Mouse (Mus musculus): ENCODE results near the gene Gabarap. TPM values are rescaled to one million over a fixed set of nuclear protein-coding genes. Genes with fewer than 3 reads are reported as not detected.
A peak's percentile ranks its signal among the peaks of the same experiment; 100 is the strongest.

Gene Gabarap
- polyA plus RNA-seq, 1 experiment from 2014 or later, result 610 TPM

GRCm38 (mm10) chr11:69976271-69976670, 14.7 kb upstream of the Gabarap start:
- no peaks in the 10 kb centered on the region for H3K27me3 ChIP-seq
- peaks cover 53% of the 10 kb centered on the region for H3K36me3 ChIP-seq
- H3K4me1 ChIP-seq, result peaks cover 14% of the 10 kb centered on the region
- H3K9ac ChIP-seq (replicated peaks), result no peak overlapping the region
- no peak for ATAC-seq (replicated peaks)
- no peaks in the 10 kb centered on the region for H3K9me3 ChIP-seq
- H3K4me3 ChIP-seq, result no peak overlapping the region
- WGBS, result 85% methylated on average over 4 of the region's 4 CpGs
- H3K4me2 ChIP-seq (replicated peaks), result no peak overlapping the region
- no peak overlapping the region for H3K27ac ChIP-seq (replicated peaks)

- H3K36me3 ChIP-seq, result peaks cover 33% of the 10 kb centered on the region
- H3K27ac ChIP-seq (replicated peaks), result peak overlapping the region; percentile 100
- H3K9me3 ChIP-seq, result no peaks in the 10 kb centered on the region
- peaks cover 37% of the 10 kb centered on the region for H3K4me1 ChIP-seq
- peak overlapping the region; percentile 74 for H3K4me3 ChIP-seq
- peak overlapping the region; percentile 71 for H3K4me2 ChIP-seq (replicated peaks)
- no peak; the same call in 1 of the 2 replicates for ATAC-seq (replicated peaks)
- WGBS, result 4% methylated on average over 16 of the region's 16 CpGs
- no peaks in the 10 kb centered on the region for H3K27me3 ChIP-seq
- peak overlapping the region; percentile 65 for H3K9ac ChIP-seq (replicated peaks)
Observed at GRCm38 (mm10) chr11:69979827-69980195, 11.1 kb upstream of the Gabarap start.

- under 1% methylated on average over 54 of the region's 60 CpGs for WGBS
- peak overlapping the region; percentile 71 for H3K4me2 ChIP-seq (replicated peaks)
- H3K9me3 ChIP-seq, result no peaks in the 10 kb centered on the region
- peak; percentile 95 for ATAC-seq (replicated peaks)
- H3K9ac ChIP-seq (replicated peaks), result peak overlapping the region; percentile 98
- H3K27ac ChIP-seq (replicated peaks), result peak overlapping the region; percentile 100
- peak overlapping the region; percentile 74 for H3K4me3 ChIP-seq
- H3K36me3 ChIP-seq, result peaks cover 33% of the 10 kb centered on the region
- H3K4me1 ChIP-seq, result peaks cover 37% of the 10 kb centered on the region
- no peaks in the 10 kb centered on the region for H3K27me3 ChIP-seq
Observed at GRCm38 (mm10) chr11:69980196-69981140, 10.5 kb upstream of the Gabarap start.

GRCm38 (mm10) chr11:69981141-69981762, 9.7 kb upstream of the Gabarap start, which contains the start of gene Ctdnep1:
Gene Ctdnep1 (plus strand): TSS chr11:69981156.
- H3K4me1 ChIP-seq, result peaks cover 37% of the 10 kb centered on the region
- H3K9ac ChIP-seq (replicated peaks), result peak within 1 kb of the TSS; percentile 98
- H3K27me3 ChIP-seq, result no peaks in the 10 kb centered on the region
- H3K9me3 ChIP-seq, result no peaks in the 10 kb centered on the region
- WGBS, result 0% methylated on average over 30 of the region's 43 CpGs
- peak within 1 kb of the TSS; percentile 100 for H3K27ac ChIP-seq (replicated peaks)
- H3K4me2 ChIP-seq (replicated peaks), result peak within 1 kb of the TSS; percentile 71
- no peak; the same call in 1 of the 2 replicates for ATAC-seq (replicated peaks)
- H3K4me3 ChIP-seq, result peak within 1 kb of the TSS; percentile 74
- peaks cover 36% of the 10 kb centered on the region for H3K36me3 ChIP-seq

GRCm38 (mm10) chr11:69982225-69982624, 8.7 kb upstream of the Gabarap start, which contains the start of gene Elp5:
Gene Elp5 (minus strand): TSS chr11:69982517.
- Histone ChIP-seq H3K4me2 (replicated peaks) (peak within 1 kb of the TSS; percentile 71), H3K4me3 (peak within 1 kb of the TSS; percentile 74), H3K9me3 (no peaks in the 10 kb centered on the region), H3K27me3 (no peaks in the 10 kb centered on the region), H3K36me3 (peaks cover 40% of the 10 kb centered on the region), H3K27ac (replicated peaks) (peak within 1 kb of the TSS; percentile 100), H3K4me1 (peaks cover 37% of the 10 kb centered on the region), H3K9ac (replicated peaks) (peak within 1 kb of the TSS; percentile 98)
- ATAC-seq (replicated peaks), result no peak
- 63% methylated on average over 8 of the region's 8 CpGs for WGBS

- Histone ChIP-seq H3K36me3 (peaks cover 40% of the 10 kb centered on the region), H3K4me1 (peaks cover 37% of the 10 kb centered on the region), H3K9me3 (no peaks in the 10 kb centered on the region), H3K9ac (replicated peaks) (peak overlapping the region; percentile 98; the same call in 1 of the 2 replicates), H3K27me3 (no peaks in the 10 kb centered on the region), H3K27ac (replicated peaks) (no peak overlapping the region), H3K4me2 (replicated peaks) (peak overlapping the region; percentile 71), H3K4me3 (peak overlapping the region; percentile 74)
- no peak for ATAC-seq (replicated peaks)
- 20% methylated on average over 5 of the region's 5 CpGs for WGBS
Observed at GRCm38 (mm10) chr11:69982877-69983276, 8.1 kb upstream of the Gabarap start.

GRCm38 (mm10) chr11:69983377-69983776, 7.6 kb upstream of the Gabarap start:
- Histone ChIP-seq H3K4me3 (no peak overlapping the region), H3K27me3 (no peaks in the 10 kb centered on the region), H3K9me3 (no peaks in the 10 kb centered on the region), H3K36me3 (peaks cover 40% of the 10 kb centered on the region), H3K4me1 (peaks cover 37% of the 10 kb centered on the region), H3K4me2 (replicated peaks) (no peak overlapping the region), H3K27ac (replicated peaks) (no peak overlapping the region), H3K9ac (replicated peaks) (peak overlapping the region; percentile 4; the same call in 1 of the 2 replicates)
- ATAC-seq (replicated peaks), result no peak
- WGBS, result 80% methylated on average over 4 of the region's 4 CpGs

GRCm38 (mm10) chr11:69984431-69984830, 6.5 kb upstream of the Gabarap start:
- H3K4me1 ChIP-seq, result peaks cover 27% of the 10 kb centered on the region
- H3K4me3 ChIP-seq, result no peak overlapping the region
- H3K27me3 ChIP-seq, result no peaks in the 10 kb centered on the region
- H3K27ac ChIP-seq (replicated peaks), result no peak overlapping the region
- no peak overlapping the region for H3K4me2 ChIP-seq (replicated peaks)
- 88% methylated on average over 8 of the region's 8 CpGs for WGBS
- peaks cover 50% of the 10 kb centered on the region for H3K36me3 ChIP-seq
- no peaks in the 10 kb centered on the region for H3K9me3 ChIP-seq
- ATAC-seq (replicated peaks), result no peak
- H3K9ac ChIP-seq (replicated peaks), result no peak overlapping the region

GRCm38 (mm10) chr11:69989949-69990348, 994 bp upstream of the Gabarap start:
- ATAC-seq (replicated peaks), result no peak
- Histone ChIP-seq H3K27me3 (no peaks in the 10 kb centered on the region), H3K4me1 (peaks cover 25% of the 10 kb centered on the region), H3K9ac (replicated peaks) (no peak overlapping the region), H3K36me3 (peaks cover 65% of the 10 kb centered on the region), H3K4me2 (replicated peaks) (no peak overlapping the region), H3K9me3 (no peaks in the 10 kb centered on the region), H3K27ac (replicated peaks) (peak overlapping the region; percentile 96; the same call in 1 of the 2 replicates), H3K4me3 (peak overlapping the region; percentile 53; the same call in 1 of the 2 replicates)
- WGBS, result 88% methylated on average over 8 of the region's 8 CpGs

- H3K4me1 ChIP-seq, result peaks cover 28% of the 10 kb centered on the region
- H3K27ac ChIP-seq (replicated peaks), result peak overlapping the region; percentile 96
- no peaks in the 10 kb centered on the region for H3K9me3 ChIP-seq
- peak overlapping the region; percentile 53 for H3K4me3 ChIP-seq
- WGBS, result under 1% methylated on average over 15 of the region's 15 CpGs
- H3K36me3 ChIP-seq, result peaks cover 50% of the 10 kb centered on the region
- H3K27me3 ChIP-seq, result no peaks in the 10 kb centered on the region
- peak; percentile 14; the same call in 1 of the 2 replicates for ATAC-seq (replicated peaks)
- peak overlapping the region; percentile 75 for H3K4me2 ChIP-seq (replicated peaks)
- peak overlapping the region; percentile 69 for H3K9ac ChIP-seq (replicated peaks)
Observed at GRCm38 (mm10) chr11:69991711-69992110, 768 bp downstream of the Gabarap start.

- no peaks in the 10 kb centered on the region for H3K9me3 ChIP-seq
- H3K36me3 ChIP-seq, result peaks cover 44% of the 10 kb centered on the region
- peak overlapping the region; percentile 53 for H3K4me3 ChIP-seq
- 83% methylated on average over 10 of the region's 10 CpGs for WGBS
- H3K27ac ChIP-seq (replicated peaks), result no peak overlapping the region
- H3K27me3 ChIP-seq, result no peaks in the 10 kb centered on the region
- H3K4me1 ChIP-seq, result peaks cover 31% of the 10 kb centered on the region
- peak overlapping the region; percentile 69; the same call in 1 of the 2 replicates for H3K9ac ChIP-seq (replicated peaks)
- H3K4me2 ChIP-seq (replicated peaks), result peak overlapping the region; percentile 75
- no peak for ATAC-seq (replicated peaks)
Observed at GRCm38 (mm10) chr11:69992396-69992795, 1.5 kb downstream of the Gabarap start.

GRCm38 (mm10) chr11:69992932-69993331, 2.0 kb downstream of the Gabarap start:
- peaks cover 38% of the 10 kb centered on the region for H3K36me3 ChIP-seq
- WGBS, result 86% methylated on average over 3 of the region's 3 CpGs
- no peaks in the 10 kb centered on the region for H3K27me3 ChIP-seq
- peak overlapping the region; percentile 75; the same call in 1 of the 2 replicates for H3K4me2 ChIP-seq (replicated peaks)
- H3K4me3 ChIP-seq, result peak overlapping the region; percentile 53
- ATAC-seq (replicated peaks), result no peak
- no peak overlapping the region for H3K27ac ChIP-seq (replicated peaks)
- H3K4me1 ChIP-seq, result peaks cover 36% of the 10 kb centered on the region
- H3K9me3 ChIP-seq, result no peaks in the 10 kb centered on the region
- H3K9ac ChIP-seq (replicated peaks), result 0 out of 2 replicates have a peak overlapping the region, but pooled peaks have one; percentile 69
